Mouse (Mus musculus) brain, embryonic 14.5 days (tissue): Measurements from ENCODE around the gene Clec2g. TPM values are rescaled to one million over a fixed set of nuclear protein-coding genes. Genes with fewer than 3 reads are reported as not detected.
"Not testable (repeated sequence)": the region's sequence is repeated elsewhere in the genome, so short reads cannot be mapped to it uniquely, and the experiment has no call there.

Experiments used
- DNase-seq: peaks from one replicate; pipeline ENCODE4 v3.0.0-alpha.2; 2011; ENCODE audit warnings: low read depth
- CTCF ChIP-seq: fragments of 200-500 bp; IDR thresholded peaks from 2 replicates; pipeline ENCODE4 v1.5.1; 2012; ENCODE audit warnings: inconsistent platforms, mild to moderate bottlenecking, moderate library complexity, borderline replicate concordance; ENCODE audit not compliant: insufficient read depth, insufficient read length; ENCODE audit errors: extremely low read depth
- POLR2A ChIP-seq: fragments of 200-500 bp; IDR thresholded peaks from 2 replicates; pipeline ENCODE4 v1.6.1; 2012; ENCODE audit warnings: mild to moderate bottlenecking, inconsistent platforms, borderline replicate concordance; ENCODE audit not compliant: poor library complexity, insufficient read depth, insufficient read length, severe bottlenecking; ENCODE audit errors: extremely low read depth
- polyA plus RNA-seq: library from polyadenylated mRNA; depleted of rRNA; stranded (reverse); fragments of >200 nt; gene quantifications from 2 replicates; pipeline ENCODE4 v1.2.3, GENCODE M21; 2012; rRNA removed

The Clec2g gene
- polyA plus RNA-seq, 1 experiment = not detected

DNA sequence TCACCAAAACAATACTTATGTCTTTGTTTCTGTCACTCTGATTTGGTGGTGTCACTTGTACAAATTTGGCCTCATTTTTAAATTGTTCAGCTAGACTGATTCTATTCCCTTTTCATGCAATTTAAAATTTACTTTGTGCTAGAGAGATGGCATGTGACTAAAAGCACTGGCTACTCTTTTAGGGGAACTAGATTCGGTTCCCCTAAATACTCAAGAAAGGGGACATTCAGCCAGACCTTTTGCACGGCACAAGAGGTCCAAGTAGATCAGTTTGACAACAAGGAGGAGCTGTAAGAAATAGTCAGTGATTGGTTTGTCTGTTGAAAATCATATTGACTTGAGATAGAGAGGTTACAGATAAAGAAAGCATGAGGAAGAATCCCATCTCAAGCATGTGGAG lies 67.2 kb downstream of the Clec2g start:
- DNase-seq = no peak
- TF ChIP-seq POLR2A (no peak), CTCF (no peak)

DNA sequence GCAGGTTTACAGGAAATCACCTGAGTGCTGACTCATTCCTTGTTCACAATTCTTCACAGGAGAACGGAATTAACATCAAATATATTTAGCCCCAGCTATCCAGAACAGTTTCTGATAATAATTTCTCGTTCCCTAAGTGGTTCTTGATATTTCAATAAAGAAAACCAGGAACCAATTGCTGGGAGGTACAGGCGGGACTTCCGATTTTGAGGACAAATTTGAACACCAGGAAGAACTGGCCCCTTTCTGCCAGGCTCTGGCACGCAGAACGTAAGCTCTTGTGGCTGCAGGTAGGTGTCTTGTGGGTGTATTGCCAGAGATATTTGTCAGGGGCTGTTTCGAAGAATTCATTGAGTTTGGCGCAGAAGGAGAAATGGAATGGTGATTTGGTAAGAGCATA lies 74.4 kb downstream of the Clec2g start:
- no peak for TF ChIP-seq CTCF
- DNase-seq = no peak

DNA sequence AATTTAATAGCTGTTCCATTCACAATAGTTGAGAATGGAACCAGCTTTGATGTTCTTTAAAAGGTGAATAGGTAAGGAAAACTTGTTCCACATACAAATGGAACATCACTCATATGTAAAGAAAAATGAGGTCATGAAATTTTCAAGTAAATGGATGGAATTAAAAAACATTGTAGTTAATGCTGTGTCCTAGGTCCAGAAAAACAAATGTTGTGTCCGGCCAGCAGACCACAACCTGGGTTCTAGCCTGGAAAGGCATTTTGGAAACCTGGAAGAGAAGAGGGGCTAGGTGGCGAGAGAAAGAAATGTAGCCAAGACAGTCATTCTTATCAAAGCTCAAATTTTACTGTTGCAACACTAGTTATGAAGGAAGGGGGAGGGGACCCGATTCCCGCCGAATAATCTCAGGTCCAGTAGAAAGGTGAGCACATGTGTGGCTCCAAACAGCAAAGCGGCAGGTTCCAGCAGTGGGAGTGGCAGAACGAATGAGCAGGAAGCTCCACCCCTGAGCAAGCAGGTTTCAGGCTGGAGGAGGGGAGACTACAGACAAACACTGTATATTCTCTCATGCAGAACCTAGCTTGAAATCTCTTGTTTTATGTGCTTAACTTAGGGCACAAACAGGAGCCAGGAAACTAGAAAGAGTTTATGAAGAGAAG lies 75.8 kb downstream of the Clec2g start:
- not testable (repeated sequence) for DNase-seq

DNA sequence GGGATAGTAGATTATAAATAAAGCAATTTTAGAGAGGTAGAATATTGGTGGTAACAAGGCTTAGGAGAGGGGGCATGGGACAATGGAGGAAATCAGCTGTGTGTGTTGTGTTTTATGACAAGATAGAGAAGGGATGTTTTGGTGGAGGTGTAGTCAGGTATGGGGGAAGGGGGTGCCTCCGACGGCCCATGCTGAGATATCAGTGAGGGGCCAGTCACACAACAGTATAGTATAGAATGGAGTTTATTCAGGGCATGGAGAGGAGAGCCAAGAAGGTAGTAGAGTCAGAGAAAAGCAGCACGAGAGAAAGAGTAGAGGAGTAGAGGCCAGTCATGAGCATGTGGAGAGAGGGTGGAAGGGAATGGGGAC lies 76.3 kb downstream of the Clec2g start:
- TF ChIP-seq CTCF (no peak), POLR2A (no peak)

DNA sequence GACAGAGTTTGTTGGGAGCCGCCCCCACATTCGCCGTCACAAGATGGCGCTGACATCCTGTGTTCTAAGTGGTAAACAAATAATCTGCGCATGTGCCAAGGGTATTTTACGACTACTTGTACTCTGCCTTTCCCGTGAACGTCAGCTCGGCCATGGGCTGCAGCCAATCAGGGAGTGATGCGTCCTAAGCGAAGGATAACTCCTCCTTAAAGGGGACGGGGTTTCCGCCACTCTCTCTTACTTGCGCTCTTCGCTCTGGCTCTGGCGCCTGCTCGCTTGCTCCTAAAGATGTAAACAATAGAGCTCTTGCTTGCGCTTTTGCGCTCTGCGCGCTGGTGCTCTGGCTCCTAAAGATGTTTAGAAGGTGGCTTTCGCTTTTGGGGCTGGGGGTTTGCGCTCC lies 77.8 kb downstream of the Clec2g start:
- not testable (repeated sequence) for DNase-seq

More for the DNA sequence above, 76.3 kb downstream of the Clec2g start:
- no peak for DNase-seq

DNA sequence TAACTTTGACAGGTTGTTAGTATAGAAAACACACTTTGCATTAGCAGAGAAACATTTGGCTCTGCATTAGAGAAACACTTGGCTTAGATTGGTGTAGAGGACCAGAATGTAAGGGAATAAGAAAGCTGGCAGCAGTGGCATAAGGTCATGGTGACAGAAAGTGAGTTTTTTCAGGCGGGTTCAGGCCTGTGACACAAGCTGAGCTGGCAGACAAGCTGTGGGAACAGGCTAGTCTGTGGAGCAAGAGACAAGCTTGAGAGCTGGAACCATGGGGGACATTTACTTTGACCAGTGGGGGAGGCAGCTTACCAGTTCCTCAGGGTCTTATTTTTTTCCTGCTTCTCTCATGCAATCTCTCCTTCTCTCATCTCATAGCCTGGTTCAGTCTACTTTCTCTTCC lies 78.8 kb downstream of the Clec2g start:
- DNase-seq = no peak
- TF ChIP-seq POLR2A (no peak), CTCF (no peak)

DNA sequence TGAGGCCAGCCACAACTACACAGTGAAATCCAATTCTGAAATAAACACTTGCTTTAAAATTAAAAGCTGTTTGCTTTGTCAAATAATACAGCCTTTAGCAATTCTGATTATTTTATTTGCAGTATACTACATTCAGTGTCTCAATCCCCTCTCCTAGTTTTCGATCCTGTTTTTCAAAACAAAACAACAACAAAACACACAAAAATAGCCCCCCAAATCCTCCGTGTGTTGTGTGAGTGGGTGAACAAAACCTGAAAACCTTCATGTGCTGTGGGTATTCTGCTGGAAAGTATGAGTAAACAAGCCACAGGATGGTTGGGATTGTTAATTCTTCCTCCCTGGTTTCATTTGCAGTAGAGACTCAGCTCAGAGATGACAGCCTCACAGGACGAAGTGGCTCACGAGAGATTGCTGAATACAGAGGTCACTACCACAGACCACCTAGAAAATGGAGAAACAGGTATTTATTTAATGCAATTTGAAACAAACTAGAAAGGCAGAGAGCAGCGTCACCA lies 79.6 kb downstream of the Clec2g start:
- DNase-seq = no peak
- TF ChIP-seq POLR2A (no peak), CTCF (no peak)

DNA sequence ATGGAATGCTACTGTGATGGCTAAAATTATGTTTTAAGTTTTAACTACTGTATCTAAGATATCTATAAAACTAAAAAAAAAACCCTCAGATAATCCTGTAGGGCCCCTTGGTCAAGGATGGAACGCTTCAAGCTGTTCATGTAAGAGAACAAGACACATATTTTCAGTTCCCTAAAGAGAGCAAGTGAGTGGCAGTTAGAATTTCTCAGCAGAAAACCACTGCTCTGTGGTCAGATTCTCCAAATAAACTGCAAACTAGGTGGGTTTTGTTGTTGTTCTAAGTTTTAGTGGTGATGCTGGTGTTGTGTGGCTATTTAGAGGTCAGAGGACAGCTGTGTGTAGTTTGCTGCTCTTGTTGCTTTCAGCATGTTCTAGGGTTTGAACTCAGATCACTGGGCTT lies 80.2 kb downstream of the Clec2g start:
- TF ChIP-seq POLR2A (no peak), CTCF (no peak)
- DNase-seq = no peak

DNA sequence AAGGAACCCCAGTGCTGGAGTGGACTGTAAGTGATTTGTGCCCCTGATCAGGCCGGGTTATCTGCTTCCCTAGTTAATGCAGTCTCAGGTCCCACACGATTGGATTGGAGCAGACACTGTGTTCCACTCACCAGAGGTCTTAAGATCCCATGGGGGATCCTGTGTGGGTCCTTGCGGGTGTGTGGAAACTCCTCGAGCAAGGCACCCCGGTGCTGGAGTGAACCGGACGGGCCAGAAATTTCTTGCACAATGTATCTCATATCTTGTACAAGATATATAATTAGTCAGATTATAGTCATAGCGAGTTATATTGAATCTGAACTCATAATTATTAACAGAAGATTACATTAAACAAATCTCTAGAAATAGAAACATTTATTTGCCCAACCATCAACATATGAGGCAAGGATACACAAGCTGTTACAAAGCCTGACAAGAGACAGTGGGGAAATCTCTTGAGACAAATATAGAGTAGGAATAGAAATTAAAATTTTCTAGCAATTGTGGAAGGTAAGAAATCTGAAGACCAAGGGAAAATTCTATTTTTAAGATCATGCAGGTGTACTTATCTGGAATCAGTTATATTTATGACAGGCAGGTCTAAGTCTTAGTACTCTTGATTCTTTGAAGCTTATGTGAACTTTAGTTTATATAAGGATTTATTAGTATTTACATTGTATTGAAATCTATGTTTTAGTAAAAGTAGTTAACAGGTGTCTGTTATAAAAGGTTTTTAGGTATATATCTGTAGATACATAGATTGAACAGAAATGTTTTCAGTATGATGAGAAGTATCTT lies 93.5 kb downstream of the Clec2g start:
- no peak for DNase-seq
- TF ChIP-seq CTCF = no peak
- TF ChIP-seq POLR2A = no peak

DNA sequence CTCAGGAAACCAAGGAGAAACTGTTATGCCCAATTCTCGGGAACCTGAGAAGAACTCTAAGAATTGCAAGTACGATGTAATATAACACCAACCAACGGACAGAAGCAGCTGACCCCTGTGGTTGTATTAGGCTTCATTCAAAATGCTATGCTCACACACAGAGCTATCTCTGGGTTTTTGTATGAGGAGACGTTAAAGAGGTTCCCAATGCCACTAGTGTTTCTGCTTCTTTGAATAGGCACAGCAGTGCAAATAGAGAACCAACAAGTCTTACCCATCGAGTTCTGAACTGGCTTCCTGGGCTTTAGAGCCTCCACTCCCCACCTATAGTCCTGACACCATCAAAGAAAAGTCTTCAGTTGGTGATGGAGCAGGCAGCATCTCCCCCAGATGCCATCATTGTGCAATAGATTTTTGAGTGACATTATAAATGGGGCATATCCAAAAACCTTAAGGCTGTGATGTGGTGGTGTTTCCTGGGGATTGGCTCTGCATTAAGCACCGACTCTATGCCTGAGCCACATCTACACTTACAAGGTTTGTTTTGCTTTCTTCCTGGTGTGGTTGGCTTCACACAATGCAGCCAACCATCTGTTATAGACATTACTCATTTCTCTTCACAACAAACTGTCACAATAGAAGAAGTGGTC lies 96.1 kb downstream of the Clec2g start:
- DNase-seq = no peak
- TF ChIP-seq CTCF (no peak), POLR2A (no peak)

DNA sequence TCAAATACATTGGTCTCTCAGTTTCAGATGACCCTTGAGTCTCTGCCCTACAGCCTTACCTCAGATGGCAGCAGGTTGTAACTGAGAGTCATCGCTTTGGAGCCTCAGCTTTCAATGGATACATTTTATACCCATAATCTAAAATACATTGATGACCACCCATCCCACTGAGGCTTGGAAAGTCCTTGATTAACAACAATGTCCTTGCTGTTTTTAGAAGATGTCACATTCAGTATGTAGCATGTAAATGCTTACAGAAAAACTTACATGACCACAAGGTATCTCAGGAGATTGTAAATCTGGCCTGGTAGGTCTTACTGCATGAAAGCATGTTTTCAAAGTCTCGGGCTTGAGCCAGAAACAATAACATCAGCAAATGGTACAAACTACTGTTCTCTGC lies 96.8 kb downstream of the Clec2g start:
- no peak for TF ChIP-seq POLR2A
- no peak for TF ChIP-seq CTCF
- DNase-seq = no peak

DNA sequence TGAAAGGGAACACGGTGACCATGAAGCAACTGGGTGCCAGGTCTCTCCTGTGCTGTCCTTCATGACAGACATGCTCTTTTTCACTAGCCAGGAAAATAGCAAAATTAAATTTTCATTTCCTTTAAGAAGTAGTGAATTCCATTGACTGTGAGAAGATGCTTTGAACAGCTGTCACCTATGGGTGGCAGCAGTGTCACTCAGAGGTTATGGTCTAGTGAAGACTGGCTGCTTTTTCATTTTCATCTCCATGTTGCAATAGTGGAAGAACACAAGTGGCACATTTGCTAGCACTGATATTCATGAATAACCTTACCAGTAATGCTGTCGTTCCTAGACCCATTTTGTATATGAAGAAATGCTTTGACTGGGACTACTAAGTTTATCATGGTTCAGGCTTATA lies 99.2 kb downstream of the Clec2g start:
- DNase-seq = peak; percentile 27

More for the DNA sequence above, 99.2 kb downstream of the Clec2g start:
- TF ChIP-seq CTCF (peak; percentile 29; the same call in 1 of the 2 replicates), POLR2A (no peak)

Other genes starting within 250 kb of the Clec2g start
- gene Klrb1, start 211.3 kb upstream of the Clec2g start, polyA plus RNA-seq = 0.19 and 0.23 TPM in 2 replicates
- gene Klrb1c, start 145.2 kb upstream of the Clec2g start, polyA plus RNA-seq = 0.05 and 0.07 TPM in 2 replicates
- not detected in 2 replicates for gene Gm44511, start 108.1 kb upstream of the Clec2g start, polyA plus RNA-seq
- 0.05 TPM in 1 of 2 replicates, not detected in the other for gene Klrb1b, start 108.0 kb upstream of the Clec2g start, polyA plus RNA-seq
- gene Clec2i, start 46.8 kb upstream of the Clec2g start, polyA plus RNA-seq = not detected in 2 replicates
- 0.30 and 0.49 TPM in 2 replicates for gene BC035044, start 43.3 kb upstream of the Clec2g start, polyA plus RNA-seq
- gene Klrb1f, start 111.5 kb downstream of the Clec2g start, polyA plus RNA-seq = 0.10 and 0.15 TPM in 2 replicates
- 0.06 TPM in 1 of 2 replicates, not detected in the other for gene Clec2e, start 166.5 kb downstream of the Clec2g start, polyA plus RNA-seq
- gene Clec2d, start 246.2 kb downstream of the Clec2g start, polyA plus RNA-seq = 1.9 and 2.1 TPM in 2 replicates